Mouse (Mus musculus) CH12.LX (cell line): Measurements from ENCODE around the gene Zfp955a.
"Not testable (repeated sequence)": the region's sequence is repeated elsewhere in the genome, so short reads cannot be mapped to it uniquely, and the experiment has no call there.

Experiments
- CTCF ChIP-seq, 2 experiments: IDR thresholded peaks in 1 of 2; conservative IDR thresholded peaks in 1 of 2; 2 replicates each; pipeline ENCODE4 v1.5.1; 2011 to 2012; ENCODE audit warnings: low read depth in 2 of 2, low read length in 2 of 2, improper control_type of control experiment in 1 of 2, inconsistent platforms in 1 of 2, mild to moderate bottlenecking in 1 of 2, moderate library complexity in 1 of 2
- POLR2AphosphoS2 ChIP-seq: IDR thresholded peaks from 2 replicates; pipeline ENCODE4 v1.6.1; 2011; ENCODE audit warnings: low read depth, low read length, improper control_type of control experiment
- UBTF ChIP-seq: IDR thresholded peaks from 2 replicates; pipeline ENCODE4 v1.6.1; 2012; ENCODE audit warnings: low read depth, mild to moderate bottlenecking, inconsistent platforms, low read length, improper control_type of control experiment, moderate library complexity

GRCm38 (mm10) chr17:33254530-33255318 lies at the start of gene Zfp955a:
- not testable (repeated sequence) for TF ChIP-seq CTCF (conservative IDR thresholded peaks at IDR 0.05 in 1 of 2, IDR thresholded peaks at IDR 0.05 in 1 of 2; ENCODE audit: low read depth in 2 of 2, low read length in 2 of 2); UBTF; POLR2AphosphoS2
